Mouse (Mus musculus) heart, embryonic 15.5 days (tissue): ENCODE measurements around the gene Gm8281. TPM values are rescaled to one million over a fixed set of nuclear protein-coding genes. Genes with fewer than 3 reads are reported as not detected.
"Not testable (repeated sequence)": the region's sequence is repeated elsewhere in the genome, so short reads cannot be mapped to it uniquely, and the experiment has no call there.

Experiments
- ATAC-seq: fragments of 200-750 bp; cut with Nextera tagmentation; replicated peaks from 2 replicates; pipeline ENCODE4 v1.8.0; 2017; ENCODE audit warnings: low read depth, moderate TSS enrichment; ENCODE audit not compliant: insufficient number of reproducible peaks, insufficient read depth, low FRiP score
- H3K27ac ChIP-seq: fragments of 300-500 bp; sonication (generic); 2 replicates; pipeline ENCODE4 v1.5.1; 2015; ENCODE audit warnings: mild to moderate bottlenecking, inconsistent platforms
- H3K27me3 ChIP-seq: fragments of 300-500 bp; sonication (generic); 2 replicates; pipeline ENCODE4 v1.6.1; 2015; ENCODE audit warnings: inconsistent platforms
- H3K36me3 ChIP-seq: fragments of 300-500 bp; sonication (generic); 2 replicates; pipeline ENCODE4 v1.6.1; 2015; ENCODE audit warnings: mild to moderate bottlenecking, inconsistent platforms
- H3K4me1 ChIP-seq: fragments of 300-500 bp; sonication (generic); replicated peaks from 2 replicates; pipeline ENCODE4 v1.6.1; 2015; ENCODE audit warnings: inconsistent platforms
- H3K4me2 ChIP-seq: fragments of 300-500 bp; sonication (generic); 2 replicates; pipeline ENCODE4 v1.6.1; 2015; ENCODE audit warnings: inconsistent platforms, mild to moderate bottlenecking, moderate library complexity
- H3K4me3 ChIP-seq: fragments of 300-500 bp; sonication (generic); 2 replicates; pipeline ENCODE4 v1.5.1; 2015; ENCODE audit warnings: mild to moderate bottlenecking, inconsistent platforms
- H3K9ac ChIP-seq: fragments of 300-500 bp; sonication (generic); 2 replicates; pipeline ENCODE4 v1.6.1; 2015; ENCODE audit warnings: mild to moderate bottlenecking, inconsistent platforms
- H3K9me3 ChIP-seq: fragments of 300-500 bp; sonication (generic); replicated peaks from 2 replicates; pipeline ENCODE4 v1.6.1; 2016; ENCODE audit warnings: inconsistent platforms
- WGBS: fragments of 180-500 bp; shearing (Covaris S2); methylation state at CpG from one replicate; pipeline ENCODE4 v1.1.7; 2015; ENCODE audit warnings: mixed read lengths; 5-methylcytosine and 5-hydroxymethylcytosine counted together
- polyA plus RNA-seq: library from polyadenylated mRNA; unstranded; fragments of >200 nt; fragmentation: Nextera tagmentation; extraction: Ambion mirVana; gene quantifications from 2 replicates; pipeline ENCODE4 v1.2.1, GENCODE M21; 2015

Gene Gm8281
- 1.1 and 1.4 TPM in 2 replicates for polyA plus RNA-seq

GRCm38 (mm10) chr14:5070611-5071490 is at the start of gene Gm8281:
Gm8281 (plus strand) TSS chr14:5071040.
- not testable (repeated sequence) for H3K27me3 ChIP-seq, H3K27ac ChIP-seq, H3K4me1 ChIP-seq, H3K9me3 ChIP-seq, H3K9ac ChIP-seq, H3K36me3 ChIP-seq, ATAC-seq
- Histone ChIP-seq H3K4me2 (peak within 1 kb of the TSS; percentile 74), H3K4me3 (peak within 1 kb of the TSS; percentile 47)
- 4% methylated on average over 21 of the region's 63 CpGs for WGBS

- ATAC-seq, H3K9me3 ChIP-seq, H3K27ac ChIP-seq, H3K27me3 ChIP-seq, H3K4me3 ChIP-seq, H3K9ac ChIP-seq, H3K4me2 ChIP-seq, H3K4me1 ChIP-seq, H3K36me3 ChIP-seq: not testable (repeated sequence)
- no CpG with 5 or more reads among the region's 3 CpGs for WGBS
Measured at GRCm38 (mm10) chr14:5050329-5050728, 20.5 kb upstream of the Gm8281 start, which contains the start of gene 4930555G01Rik. 4930555G01Rik (plus strand) TSS chr14:5050629.

GRCm38 (mm10) chr14:5131219-5131618 is 60.4 kb downstream of the Gm8281 start, which contains the start of gene Gm8279:
Gm8279 (plus strand) TSS chr14:5131519.
- H3K27me3 ChIP-seq, H3K27ac ChIP-seq, H3K9ac ChIP-seq, H3K4me1 ChIP-seq, H3K36me3 ChIP-seq, H3K4me3 ChIP-seq, H3K4me2 ChIP-seq, ATAC-seq, H3K9me3 ChIP-seq: not testable (repeated sequence)
- 62% methylated on average over 2 of the region's 2 CpGs for WGBS

Other genes starting within 250 kb of the Gm8281 start
- gene Gm3269, start 232.9 kb upstream of the Gm8281 start, polyA plus RNA-seq: not detected in 2 replicates
- gene Gm3264, start 215.5 kb upstream of the Gm8281 start, polyA plus RNA-seq: 1.0 and 1.1 TPM in 2 replicates
- gene Gm3278, start 178.6 kb upstream of the Gm8281 start, polyA plus RNA-seq: not detected in 2 replicates
- not detected in 2 replicates for gene Gm8297, start 87.1 kb upstream of the Gm8281 start, polyA plus RNA-seq
- gene Gm3298, start 55.1 kb upstream of the Gm8281 start, polyA plus RNA-seq: not detected in 2 replicates
- not detected in 2 replicates for gene 4930555G01Rik, start 20.4 kb upstream of the Gm8281 start, polyA plus RNA-seq
- gene Gm8279, start 60.5 kb downstream of the Gm8281 start, polyA plus RNA-seq: not detected in 2 replicates
- not detected in 2 replicates for gene Gm3317, start 93.5 kb downstream of the Gm8281 start, polyA plus RNA-seq
- gene Gm8271, start 114.8 kb downstream of the Gm8281 start, polyA plus RNA-seq: not detected in 2 replicates
- gene Gm3526, start 189.5 kb downstream of the Gm8281 start, polyA plus RNA-seq: not detected in 2 replicates